Mouse (Mus musculus) retina, postnatal 7 days (tissue): ENCODE measurements around the gene BC037034.
A peak's percentile ranks its signal among the peaks of the same experiment; 100 is the strongest.
"Not testable (repeated sequence)": the region's sequence is repeated elsewhere in the genome, so short reads cannot be mapped to it uniquely, and the experiment has no call there.

Experiments used
- DNase-seq: peaks from one replicate; pipeline ENCODE4 v3.0.0-alpha.2; 2012; ENCODE audit warnings: low read depth, low spot score

Gene BC037034

DNA sequence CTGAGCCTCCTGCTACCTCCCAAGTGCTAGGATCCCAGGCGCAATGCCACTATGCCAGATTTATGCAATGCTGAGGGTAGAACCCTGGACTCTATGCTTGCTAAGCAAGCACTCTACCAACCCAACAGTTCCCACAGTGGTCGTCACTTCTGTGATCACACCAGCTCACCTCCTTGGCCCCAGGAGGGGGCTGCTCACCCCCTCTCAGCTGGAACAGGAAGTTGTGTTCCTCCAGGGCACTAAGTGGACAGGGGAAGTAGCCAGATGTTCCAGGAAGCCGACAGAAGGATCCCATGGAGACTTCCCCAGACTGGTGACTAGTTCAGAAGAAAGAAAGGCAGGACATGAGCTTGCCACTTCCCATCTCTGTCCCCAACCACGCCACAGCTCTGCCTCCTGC lies 1.8 kb downstream of the BC037034 start:
- DNase-seq = no peak

DNA sequence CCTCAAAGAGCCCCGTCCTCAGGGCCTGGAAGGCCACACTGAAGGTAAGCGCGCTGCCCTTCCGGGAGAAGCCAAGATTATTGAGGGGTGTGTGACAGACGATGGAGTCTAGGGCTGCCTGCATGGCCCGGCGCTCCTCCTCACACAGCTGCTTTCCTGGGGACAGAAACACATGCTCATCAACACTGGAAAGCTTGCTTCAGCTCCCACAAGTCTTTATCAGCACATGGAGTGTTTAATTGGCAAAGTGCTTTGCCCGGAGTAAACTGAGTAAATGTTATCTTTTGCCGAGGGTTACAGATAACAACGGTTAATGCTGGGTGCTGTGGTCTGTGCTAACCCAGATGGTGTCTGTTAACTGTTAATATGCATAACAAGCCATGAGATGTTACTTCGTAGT lies 3.0 kb downstream of the BC037034 start:
- no peak for DNase-seq

DNA sequence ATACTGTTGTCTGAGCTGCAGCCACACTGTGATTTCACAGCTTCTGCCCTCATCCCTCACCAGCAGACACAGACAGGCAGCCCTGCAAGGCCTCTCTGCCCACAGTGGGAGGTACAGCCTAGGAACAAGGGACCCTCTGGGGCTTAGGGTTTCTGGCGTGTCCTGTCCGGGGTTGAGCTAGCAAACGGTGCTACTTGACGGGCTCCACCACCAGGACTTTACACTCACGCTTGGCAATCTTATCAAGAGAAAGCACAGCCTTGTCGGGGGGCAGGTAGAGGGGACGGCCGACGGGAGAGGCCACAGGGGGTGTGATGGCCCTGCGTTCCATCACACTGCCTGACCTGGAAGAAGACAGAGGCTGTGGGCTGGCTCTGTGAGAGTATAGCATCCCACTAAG lies 3.8 kb downstream of the BC037034 start:
- no peak for DNase-seq

DNA sequence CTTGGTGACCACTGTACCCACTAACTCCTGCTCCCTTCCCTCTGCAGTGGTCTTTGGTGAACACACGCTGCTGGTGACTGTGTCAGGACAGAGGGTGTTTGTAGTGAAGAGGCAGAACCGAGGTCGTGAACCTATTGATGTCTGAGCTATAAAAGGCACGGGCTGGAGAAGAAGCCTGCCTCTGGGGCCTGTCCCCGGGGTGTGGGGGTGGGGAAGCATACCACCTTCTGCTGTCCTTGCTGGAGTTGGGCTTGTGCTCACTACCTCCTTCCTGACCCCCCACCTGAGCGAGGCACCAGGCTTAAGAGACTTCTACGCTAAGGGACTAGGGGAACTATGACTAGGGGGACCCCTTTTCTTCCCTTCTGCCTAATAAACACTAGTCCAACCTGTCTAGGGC lies 4.8 kb downstream of the BC037034 start:
- DNase-seq = no peak

DNA sequence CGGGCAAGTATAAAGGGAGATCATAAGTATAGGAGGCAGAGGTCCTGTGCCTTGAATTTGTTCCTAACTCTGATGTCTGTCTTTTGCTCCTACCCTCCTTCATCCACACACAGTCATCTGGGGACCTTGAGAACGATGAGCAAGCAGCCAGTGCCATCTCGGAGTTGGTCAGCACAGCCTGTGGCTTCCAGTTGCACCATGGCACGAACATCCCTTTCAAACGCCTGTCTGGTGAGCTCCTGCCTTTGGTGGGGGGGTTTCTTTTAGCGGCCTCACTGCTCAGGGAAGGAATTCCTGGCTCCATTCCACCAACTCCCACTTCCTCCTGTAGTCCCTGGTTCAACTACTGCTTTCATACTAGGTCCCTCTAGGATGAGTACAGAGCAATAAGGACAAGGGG lies 5.3 kb downstream of the BC037034 start:
- DNase-seq = no peak

DNA sequence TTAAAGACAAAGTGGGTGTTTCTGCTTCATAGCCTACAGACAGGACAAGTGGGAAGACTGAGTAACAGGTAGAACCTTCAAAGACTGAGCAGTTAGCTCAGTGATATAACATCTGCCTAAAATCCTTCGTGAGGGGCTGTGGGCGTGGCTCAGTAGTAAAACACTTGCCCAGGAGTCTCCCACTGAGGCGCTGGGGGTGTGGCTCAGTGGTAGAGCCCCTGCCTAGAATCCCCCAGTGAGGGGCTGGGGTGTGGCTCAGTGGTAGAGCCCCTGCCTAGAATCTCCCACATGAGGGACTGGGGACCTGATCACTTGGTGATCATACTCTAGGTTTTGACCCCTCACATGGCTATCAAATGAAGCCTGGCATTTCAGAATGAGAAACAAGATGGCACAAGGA lies 5.8 kb downstream of the BC037034 start:
- DNase-seq = no peak

DNA sequence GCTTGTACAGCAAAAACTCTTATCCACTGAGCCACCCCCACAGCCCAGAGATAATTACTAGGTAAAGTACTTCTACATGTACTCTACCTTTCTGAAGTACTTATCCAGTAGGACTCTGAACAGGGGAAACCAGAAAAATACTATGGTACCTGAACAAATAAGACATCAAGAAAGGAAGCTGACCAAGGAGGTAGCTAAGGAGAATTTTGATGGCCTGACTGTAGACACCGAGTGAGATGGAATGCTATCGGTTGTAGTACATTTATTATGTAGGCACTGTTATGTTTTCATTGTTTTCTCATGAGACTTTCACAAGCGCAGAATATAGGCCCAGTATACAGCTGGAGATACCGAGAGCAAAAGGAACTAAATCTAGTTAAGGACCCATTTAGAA lies 6.3 kb downstream of the BC037034 start:
- no peak for DNase-seq

DNA sequence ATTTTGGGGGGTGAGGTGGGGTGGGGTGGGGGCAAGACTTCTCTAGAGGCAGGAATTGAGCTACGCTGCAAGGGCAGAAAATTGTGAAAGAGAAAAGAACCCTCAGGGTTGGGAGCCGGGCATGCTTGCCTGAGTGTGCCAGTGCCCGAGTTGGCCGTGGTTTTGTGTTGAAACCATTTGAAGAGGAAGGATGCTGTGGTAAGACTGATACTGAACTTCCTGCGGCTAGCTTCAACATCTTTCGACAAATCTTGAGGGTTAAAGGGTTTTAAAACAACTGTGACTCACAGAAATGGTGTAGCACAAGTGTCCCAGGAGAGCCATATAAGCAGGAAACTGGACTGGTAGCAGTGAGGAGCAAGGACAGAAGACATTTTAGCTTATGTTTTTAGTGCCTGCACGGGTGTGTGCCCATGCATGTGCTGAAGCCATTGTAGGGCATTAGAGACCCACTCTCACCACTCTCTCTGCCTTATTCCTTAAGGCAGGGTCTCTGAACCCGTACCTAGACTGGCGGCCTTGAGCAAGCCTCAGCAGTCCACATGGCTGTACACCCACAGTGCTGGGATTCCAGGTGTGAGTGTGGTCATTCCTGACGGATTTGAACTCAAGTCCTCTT lies 6.8 kb downstream of the BC037034 start:
- no peak for DNase-seq

DNA sequence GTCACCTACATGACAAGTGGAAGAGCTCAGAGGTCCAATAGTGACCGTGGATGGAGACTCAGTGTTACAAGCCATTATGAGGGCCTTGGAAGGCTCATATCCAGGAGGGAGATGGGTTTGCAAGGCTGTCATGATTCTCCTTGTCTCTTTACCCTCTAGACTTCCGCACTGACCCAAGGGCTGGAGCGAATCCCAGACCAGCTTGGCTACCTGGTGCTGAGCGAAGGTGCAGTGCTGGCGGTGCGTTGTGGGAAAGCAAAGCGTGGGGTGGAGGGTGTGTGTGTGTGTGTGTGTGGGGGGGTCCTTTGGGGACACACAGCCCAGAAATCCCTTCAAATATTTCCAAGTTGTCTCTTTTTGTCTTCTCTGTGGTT lies 7.8 kb downstream of the BC037034 start:
- DNase-seq = no peak

DNA sequence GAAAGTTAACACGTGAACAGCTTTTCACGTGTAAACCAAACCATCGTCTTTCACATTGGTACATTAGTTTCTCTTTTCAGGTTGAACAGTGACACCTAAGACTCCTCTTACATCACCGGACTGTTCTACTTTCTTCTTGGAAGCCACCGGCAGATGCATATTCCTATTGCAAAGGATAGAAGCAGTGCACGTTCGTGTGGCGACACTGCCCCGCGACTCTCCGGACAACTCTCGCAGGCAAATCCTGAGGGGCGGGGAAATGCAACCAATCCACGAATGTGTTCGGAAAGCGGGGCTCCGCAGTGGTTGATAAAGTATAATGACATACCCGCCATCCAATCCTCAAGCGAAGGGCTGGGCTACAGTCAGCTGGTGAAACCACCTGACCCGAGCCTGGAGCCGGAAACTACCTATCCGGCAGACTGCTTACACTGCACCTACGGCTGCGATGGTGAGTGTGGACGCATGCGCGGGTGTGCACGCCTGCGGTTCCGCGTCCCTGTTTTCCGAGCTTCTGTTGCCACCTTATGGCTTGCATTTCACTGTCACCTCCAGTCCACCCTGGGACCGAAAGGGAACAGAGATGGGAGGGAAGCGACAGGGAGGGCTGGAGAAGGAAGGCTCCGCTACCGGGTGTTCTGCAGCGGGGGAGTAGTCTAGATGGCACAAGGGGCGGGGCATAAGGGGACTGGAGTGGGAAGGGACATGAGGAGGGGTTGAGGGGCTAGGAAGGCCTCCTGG lies 8.3 kb downstream of the BC037034 start, which contains the start of gene Lamtor4:
Lamtor4 (plus strand) TSS at position 130 of the 741 bp plus-strand sequence.
- DNase-seq = peak; percentile 91

DNA sequence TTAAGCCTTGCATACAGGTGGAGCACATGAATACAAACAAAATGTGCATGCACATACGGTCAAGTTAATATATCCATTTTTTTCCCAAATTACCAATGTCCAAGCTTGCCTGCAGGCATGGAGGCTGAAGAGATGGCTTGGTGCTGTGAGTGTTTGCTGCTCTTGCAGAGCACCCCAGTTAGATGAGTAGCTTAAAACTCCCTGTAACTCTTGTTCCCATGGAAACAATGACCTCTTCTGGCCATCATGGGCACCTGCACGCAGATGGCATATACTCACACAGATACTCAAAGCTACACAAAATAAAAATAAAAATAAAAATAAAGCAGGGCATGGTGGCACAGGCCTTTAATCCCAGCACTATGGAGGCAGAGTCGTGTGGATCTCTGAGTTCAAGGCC lies 10.8 kb downstream of the BC037034 start:
- no peak for DNase-seq

DNA sequence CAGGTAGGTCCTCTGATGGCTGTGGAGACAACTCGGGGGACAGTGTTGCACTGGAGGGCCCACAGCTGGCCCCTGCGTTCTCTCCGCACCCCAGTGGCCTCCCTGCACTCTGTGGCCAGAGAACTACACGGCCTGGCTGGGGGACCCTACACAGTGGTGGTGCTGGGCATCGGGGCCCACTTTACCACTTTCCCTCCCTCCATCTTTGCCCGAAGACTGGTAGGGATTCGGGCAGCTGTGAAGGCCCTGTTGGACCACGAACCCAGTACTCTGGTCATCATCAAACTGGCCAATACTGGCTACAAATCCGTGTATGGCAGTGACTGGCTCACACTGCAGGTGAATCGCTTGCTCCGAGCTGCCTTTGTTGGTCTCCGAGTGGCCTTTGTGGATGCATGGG lies 12.7 kb downstream of the BC037034 start:
- DNase-seq = no peak

DNA sequence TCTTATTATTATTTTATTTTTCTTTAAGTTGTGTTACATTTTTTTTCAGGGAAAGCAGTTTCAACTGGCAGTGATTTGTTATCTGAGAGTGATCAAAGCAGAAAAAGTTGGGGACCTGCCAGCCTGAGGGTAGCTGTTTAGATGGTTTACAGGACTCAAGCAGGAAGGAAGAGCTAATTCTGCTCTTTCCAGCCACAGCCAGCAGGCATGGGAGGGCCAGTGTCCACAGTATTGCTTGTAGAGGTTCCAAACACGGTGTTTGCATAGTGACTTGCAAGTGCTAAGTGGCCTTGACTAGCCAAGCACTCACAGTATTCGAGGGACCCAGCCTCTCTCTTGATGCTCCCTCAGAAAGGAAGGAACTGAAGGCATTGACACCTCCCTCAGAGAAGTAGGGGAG lies 22.3 kb downstream of the BC037034 start:
- DNase-seq = no peak

DNA sequence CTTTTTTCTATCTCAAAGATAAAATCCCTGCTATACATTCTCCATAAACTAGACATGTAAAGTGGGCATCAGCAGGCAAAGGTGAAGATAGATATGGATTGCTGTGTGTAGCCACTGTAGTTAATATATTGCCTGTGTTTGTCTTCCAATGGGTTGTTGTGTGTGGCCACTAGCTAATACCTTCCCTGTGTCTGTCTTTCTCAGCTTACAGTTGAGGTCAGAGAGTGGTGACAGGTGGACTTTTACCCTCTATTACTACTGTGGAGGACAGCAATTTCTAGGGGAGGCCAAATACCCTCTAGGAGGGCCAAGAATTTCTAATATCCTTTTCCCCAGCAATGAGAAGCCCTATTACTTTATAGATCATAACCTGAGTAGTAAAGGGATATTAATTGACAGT lies 29.6 kb downstream of the BC037034 start:
- no peak for DNase-seq

DNA sequence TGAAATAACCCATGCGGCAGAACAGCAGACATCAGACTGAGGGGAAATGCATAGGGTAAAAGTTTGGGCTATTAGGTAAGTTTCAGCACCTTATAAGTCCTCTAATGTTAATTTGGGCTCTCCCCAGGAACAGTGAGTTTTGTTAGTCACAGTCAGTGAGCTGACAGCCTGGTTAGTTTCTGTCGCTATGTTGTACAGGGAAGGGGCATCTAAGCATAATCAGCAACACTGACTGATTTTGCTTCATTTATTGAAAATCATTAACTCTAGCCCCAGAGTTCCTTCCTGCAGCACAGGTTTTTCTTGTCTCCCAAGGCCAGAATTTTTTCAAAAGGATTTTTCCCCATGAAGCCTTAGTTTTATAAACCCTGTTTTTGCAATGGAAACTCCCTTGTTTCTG lies 30.1 kb downstream of the BC037034 start:
- DNase-seq = no peak

DNA sequence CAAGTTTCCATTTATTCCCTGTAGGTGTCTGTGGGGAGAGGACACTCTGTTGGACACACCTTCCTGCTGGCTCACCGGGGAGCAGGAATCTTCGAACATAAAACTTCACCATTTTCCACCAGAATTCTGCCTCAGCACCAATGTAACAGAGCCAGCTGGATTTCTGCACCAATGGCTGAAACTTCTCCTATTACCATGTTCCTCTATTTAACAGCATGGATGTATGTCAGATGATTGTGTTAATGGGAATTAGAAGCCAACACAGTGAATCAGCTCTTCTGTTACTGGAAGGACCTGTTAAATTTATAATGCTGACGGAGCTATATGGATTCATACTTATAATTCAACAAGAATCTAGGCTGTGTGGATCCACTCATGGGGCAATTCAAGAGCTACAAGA lies 34.3 kb downstream of the BC037034 start:
- DNase-seq = no peak

DNA sequence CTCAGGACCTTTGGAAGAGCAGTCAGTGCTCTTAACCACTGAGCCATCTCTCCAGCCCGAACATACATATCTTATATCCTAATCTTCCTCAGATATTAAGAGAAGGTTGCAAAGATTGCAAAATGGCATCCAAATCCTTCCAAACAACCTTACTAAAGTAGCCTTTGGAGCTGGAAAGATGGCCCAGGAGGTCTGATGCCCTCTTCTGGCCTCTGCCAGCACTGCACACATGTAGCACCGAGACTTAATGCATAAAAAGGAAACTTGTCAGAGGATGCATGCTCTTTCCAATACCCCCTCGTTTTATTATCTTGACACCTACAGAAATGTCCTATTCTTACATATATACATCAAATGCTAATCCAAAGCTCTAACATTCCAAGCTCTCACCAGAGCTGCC lies 35.8 kb downstream of the BC037034 start:
- DNase-seq = no peak

DNA sequence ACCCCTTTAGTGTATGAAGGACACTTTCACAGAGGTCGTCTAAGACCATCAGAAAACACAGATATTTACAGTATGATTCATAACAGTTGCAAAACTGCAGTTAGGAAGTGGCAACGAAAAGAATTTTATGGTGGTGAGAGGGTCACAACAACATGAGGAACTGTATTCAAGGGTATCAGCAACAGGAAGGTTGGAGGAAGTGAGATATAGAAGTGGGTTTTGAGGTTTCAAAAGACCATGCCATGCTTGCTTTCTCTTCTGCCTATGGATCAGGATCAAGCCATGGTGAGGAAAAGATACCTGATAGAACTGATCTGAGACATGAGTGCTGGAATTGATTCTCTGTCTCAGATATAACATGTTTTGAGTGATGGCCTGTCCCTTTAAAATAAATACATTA lies 36.5 kb downstream of the BC037034 start:
- no peak for DNase-seq

DNA sequence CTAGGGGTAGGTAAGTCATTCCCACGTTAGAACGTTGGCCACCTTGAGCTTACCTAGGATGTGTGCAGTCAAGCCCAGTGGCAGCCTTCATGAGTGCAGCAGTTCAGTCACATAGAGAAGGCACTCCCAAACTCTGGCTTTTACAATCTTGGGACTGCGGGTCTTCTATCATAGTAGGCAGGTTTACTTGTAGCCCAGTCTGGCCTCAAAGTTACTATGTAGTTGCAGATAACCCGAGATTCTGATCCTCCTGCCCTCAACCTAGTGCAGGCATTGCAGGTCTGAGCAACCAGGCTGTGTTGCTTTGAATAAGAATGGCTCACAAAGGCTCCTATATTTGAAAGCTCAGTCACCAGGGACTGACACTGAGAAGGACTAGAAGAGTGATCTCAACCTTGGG lies 37.3 kb downstream of the BC037034 start:
- no peak for DNase-seq

DNA sequence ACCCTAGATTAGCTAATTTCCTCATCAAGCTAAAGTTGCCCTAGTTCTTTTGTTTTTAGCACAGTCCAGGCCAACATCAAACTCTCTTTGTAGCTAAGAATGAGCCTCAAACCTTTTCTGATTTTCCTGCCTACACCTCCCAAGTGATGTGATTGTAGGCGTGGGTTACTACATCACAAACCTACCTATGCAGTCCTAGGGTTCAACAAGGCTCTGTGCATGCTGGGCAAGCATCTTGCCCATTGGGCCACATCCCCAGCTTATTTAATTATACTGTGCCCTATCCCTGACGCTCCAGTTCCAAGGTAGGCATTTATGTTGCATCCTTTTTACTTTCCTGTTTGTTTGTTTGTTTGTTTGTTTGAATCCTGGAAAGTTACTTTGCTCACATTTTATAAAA lies 38.1 kb downstream of the BC037034 start, which contains the start of gene Nxpe5:
Nxpe5 (plus strand) TSS at position 199 of the 400 bp plus-strand sequence.
- DNase-seq = no peak

DNA sequence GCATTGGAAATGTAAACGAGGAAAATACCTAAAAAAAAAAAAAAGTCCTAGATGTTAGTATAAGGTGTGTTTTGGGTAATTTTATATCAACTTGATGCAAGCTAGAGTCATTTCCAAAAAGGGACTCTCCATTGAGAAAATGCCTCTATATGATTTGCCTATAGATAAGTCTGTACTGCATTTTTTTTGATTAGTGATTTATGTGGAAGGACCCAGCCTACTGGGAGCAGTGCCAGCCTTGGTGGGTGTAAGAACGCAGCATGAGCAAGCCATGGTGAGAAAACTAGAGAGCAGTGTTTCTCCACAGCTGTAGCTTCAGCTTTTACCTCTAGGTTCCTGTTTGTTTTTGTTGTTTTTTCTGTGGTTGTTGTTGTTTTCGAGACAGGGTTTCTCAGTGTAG lies 40.5 kb downstream of the BC037034 start:
- no peak for DNase-seq

DNA sequence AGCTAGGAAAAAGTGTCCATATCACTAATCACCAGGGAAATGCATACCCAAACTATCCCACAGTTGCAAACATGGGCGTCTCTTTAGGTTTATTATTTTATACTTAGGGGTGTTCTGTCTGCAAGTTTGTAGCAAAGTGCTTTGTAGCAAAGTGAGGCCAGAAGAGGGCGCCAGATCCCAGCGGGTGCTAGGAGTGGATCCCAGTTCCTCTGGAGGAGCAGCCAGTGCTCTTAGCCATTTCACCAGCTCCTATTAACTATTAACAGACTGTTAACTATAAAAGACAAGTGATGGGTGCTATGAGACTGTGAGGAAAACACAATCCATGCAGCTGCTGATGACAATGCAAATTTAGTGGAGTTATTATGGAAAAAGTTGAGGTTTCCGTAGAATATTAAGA lies 41.7 kb downstream of the BC037034 start:
- peak; percentile 61 for DNase-seq

DNA sequence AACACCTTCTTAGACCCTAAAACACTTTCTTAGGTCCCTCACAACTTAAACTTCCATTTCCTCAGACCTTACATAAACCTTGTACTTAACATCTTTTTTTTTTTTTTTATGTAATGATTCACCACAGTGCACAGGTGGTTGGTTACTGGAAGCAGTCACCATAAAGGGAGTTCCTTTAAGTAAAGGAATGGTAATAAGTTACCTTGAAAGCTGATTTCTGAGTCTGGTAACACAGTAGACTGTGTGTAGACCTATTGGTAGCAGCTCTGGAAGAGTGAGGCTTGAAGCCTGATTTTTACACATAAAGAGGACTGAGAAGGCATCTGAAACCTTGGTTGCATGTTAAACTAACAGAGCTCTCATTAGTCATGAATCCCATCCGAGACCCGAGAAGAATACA lies 44.0 kb downstream of the BC037034 start:
- DNase-seq = no peak

DNA sequence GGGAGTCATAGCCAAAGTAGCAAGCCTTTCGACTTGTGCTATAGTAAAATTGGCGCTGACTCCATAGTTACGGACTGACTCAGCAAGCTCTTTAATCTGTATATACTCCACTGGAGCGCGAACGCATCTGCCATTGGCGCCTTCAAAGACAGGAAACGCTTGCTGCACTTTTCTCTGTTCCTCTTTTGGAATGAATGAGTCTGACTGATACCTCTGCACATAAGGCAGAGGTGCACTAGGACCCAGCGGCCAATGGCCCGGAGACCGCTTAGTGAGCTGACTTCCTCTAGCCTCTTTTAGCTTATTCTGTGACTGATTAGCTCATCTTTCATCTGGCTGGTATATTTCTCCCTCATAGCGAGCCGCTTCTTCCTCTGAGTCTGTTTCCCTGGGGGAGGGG lies 47.2 kb downstream of the BC037034 start:
- DNase-seq = not testable (repeated sequence)
